Mouse (Mus musculus): ENCODE measurements around the gene Uqcc1. TPM values are rescaled to one million over a fixed set of nuclear protein-coding genes. Genes with fewer than 3 reads are reported as not detected.

Gene Uqcc1
- 100 to 1,000 TPM; 186 to 221 TPM for total RNA-seq (2021)
- long read RNA-seq, experiment 1, transcript Uqcc1-204 (10 exons, 2,633 nt), result major isoform, 321 of 352 reads
- long read RNA-seq, experiment 1, partial matches to known transcripts, result 10 of 352 reads
- long read RNA-seq, experiment 1, other reads (novel, unspliced or antisense), result 18 of 352 reads
- long read RNA-seq, experiment 2, transcript Uqcc1-204 (10 exons, 2,633 nt), result major isoform, 260 of 291 reads
- long read RNA-seq, experiment 2, partial matches to known transcripts, result 9 of 291 reads
- long read RNA-seq, experiment 2, other reads (novel, unspliced or antisense), result 18 of 291 reads

DNA sequence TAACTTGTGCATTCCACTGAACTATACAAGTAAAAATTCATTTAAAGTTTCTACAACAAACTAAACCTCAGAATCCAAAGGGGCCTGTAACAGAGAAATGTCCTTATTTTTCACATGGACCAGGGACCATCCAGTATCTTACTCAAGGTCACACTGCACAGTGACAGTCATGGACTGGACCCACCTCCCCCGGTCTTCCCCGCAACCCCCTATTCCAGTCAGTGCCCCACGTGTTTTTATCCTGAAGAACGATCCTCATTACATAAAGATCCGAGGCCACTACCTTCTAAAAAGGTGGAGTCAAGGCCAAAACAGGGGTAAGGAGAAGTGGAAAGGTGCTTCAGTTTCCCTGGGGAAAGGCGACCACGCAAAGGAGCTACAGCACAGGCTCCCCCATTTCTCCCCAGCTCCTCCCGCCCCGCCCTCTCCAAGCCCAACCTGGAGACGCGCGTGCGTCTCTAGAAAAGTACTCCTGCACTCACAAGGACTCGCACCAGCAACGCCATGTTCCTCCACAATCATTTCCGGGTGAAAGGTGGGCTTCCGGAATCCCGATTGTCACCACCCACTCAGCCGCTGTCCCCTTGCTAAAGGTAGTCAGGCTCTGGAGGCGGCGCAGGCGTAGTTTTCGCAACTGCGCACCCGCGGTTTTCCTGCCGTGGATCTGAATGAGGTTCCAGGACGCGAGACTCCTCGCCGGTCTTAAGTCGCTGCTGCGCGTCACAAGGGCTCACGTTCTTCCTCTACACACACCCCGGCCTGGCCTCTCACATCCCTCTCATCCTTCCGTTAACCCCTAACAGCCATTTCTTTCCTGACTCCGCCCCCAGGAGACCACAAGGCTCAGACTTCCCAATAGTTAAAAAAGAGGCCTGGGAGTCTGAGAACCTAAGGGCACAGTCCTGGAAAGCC, at the start of gene Uqcc1:
TSS of gene Uqcc1 (minus strand) at position 780 of the 912 bp plus-strand sequence.
- intact Hi-C loops (cut with DNase I), result no loop called here
- DNase-seq, result peak; percentile 85 to 94

DNA sequence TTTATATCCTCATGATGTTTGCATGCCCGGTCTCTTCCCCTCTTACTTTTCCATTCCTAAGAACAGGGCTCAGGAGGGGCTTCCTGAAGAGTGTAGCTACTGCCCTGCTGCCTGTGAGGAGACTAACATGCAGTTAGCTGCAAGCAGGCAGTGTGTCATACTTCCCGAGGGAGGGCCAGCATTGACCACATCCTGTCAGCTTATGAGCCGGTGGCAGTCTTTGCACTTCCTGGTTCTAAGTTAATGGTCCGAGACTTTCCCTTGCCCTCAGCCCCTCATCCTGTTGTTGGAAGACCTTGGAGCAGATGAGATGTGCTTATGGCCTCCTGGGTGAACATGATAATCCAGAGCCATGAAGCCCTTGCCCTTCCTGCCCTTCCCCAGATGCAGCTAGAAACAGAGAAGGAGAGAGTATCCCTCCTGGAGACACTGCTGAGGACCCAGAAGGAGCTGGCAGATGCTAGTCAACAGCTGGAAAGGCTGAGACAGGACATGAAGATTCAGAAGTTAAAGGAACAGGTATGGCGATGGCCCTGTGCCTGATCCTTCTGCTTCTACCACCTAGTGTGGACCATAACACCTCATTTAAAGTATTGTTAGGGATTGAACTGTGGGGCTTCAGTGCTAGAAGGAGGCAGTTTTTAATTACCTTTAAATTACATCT, 49.4 kb upstream of the Uqcc1 start:
- intact Hi-C loops (cut with DNase I), result no loop called here
- DNase-seq, result peak; percentile 38 to 46

DNA sequence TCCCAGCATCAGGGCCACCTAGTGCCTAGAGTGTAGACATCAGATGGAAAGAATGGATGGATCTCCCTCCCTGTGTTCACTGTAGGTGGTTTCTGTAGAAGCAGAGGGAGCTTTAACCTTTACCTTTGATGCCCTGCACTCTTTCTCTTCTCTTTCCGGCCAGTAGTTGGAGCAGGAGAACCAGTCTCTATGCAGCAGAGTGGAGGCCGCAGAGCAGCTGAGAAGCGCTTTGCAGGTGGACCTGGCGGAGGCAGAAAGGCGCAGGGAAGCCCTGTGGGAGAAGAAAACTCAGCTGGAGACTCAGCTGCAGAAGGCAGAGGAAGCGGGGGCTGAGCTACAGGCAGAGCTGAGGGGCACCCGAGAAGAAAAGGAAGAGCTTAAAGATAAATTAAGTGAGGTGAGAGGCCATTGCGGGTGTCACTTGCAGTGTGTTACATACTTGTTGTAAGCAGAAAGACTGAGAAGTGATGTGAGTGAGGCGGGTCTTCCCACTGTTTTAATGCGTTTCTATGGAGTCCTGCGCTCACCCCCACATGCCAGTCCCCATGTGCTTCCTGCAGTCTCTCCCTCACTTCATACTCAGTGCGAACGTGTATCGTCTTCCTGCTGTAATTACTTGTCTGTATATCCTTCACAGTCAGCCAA, 44.1 kb upstream of the Uqcc1 start:
- DNase-seq, result no peak
- intact Hi-C loops (cut with DNase I), result no loop called here

DNA sequence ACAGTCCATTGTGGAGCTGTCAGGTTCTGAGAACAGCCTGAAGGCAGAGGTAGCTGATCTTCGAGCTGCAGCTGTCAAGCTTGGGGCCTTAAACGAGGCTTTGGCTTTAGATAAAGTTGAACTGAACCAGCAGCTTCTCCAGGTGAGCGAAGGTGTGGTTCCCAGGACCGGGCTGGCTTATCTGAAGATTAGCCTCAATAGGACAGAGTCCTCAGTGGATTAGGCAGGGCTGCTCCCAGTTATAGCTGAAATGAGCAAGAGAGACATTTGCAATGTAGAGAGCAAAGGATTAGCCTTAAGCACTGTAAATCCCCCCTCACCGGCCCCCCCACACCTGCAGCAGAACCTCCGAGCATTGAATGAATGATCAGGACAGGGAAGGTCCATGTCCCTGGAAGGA, 43.2 kb upstream of the Uqcc1 start:
- no peak for DNase-seq
- intact Hi-C loops (cut with DNase I), result no loop called here

DNA sequence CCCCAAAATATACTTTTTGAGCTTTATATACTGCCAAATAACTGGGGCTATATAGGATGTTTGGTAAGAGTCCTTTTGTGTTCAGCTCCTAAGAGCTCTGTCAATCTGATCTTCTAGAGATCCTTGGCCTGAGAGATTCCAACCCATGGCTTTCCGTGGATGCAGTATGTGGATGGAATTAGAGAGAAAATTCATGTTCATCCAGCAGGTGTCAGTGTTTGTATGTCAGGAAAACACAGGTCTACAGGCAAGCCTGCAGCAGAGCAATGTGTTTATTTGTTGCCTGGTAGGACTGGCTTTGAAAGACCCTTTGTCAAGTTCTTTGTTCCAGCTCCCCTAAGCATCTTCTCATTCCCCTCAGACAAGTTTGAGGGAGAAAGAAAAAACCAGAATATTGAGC, 32.9 kb upstream of the Uqcc1 start:
- intact Hi-C loops (cut with DNase I), result loop anchor here (5.0 kb wide), 2 partner anchors 179 to 314 kb away; partner anchors contain the start of genes Nfs1 and Romo1
- DNase-seq, result peak in 1 of 2 experiments; percentile 43

DNA sequence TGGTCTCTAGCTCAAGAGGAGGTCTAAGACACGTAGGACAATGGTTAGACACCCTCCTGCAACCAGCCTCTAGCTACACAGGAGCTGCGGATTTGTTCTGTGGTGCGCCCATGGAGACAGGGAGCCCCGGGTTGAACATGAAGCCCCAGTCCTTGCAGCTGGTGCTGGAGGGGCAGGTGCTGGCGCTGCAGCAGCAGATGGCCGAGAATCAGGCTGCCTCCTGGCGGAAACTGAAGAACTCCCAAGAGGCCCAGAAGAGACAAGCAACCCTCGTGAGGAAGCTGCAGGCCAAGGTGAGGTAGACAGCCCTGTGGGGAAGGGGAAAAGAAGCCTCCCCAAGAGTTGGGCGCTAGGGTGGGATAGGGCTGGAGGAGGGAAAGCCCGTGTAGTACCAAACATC, 31.8 kb upstream of the Uqcc1 start:
- no peak for DNase-seq
- intact Hi-C loops (cut with DNase I), result loop anchor here (5.0 kb wide), 2 partner anchors 180 to 315 kb away; partner anchors contain the start of genes Nfs1 and Romo1

DNA sequence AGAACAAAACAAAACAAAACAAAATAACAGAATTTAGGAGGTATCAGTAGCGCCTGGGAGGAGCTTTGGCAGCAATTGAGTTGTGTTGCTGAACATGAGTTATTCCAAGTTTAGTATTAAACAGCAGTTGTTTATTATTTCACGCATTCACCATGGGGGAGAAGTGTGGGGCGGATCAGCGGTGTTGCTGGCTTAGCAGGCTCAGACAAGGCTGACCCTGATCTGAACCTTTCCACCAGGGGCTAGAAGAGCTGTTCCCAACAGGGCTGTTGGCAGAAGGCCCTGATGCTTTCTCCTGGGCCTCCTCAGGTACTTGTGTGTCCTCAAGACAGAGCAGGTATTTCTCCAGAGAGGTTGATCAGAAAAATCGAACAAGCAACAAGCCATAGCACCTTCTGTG, 29.9 kb upstream of the Uqcc1 start:
- DNase-seq, result no peak

DNA sequence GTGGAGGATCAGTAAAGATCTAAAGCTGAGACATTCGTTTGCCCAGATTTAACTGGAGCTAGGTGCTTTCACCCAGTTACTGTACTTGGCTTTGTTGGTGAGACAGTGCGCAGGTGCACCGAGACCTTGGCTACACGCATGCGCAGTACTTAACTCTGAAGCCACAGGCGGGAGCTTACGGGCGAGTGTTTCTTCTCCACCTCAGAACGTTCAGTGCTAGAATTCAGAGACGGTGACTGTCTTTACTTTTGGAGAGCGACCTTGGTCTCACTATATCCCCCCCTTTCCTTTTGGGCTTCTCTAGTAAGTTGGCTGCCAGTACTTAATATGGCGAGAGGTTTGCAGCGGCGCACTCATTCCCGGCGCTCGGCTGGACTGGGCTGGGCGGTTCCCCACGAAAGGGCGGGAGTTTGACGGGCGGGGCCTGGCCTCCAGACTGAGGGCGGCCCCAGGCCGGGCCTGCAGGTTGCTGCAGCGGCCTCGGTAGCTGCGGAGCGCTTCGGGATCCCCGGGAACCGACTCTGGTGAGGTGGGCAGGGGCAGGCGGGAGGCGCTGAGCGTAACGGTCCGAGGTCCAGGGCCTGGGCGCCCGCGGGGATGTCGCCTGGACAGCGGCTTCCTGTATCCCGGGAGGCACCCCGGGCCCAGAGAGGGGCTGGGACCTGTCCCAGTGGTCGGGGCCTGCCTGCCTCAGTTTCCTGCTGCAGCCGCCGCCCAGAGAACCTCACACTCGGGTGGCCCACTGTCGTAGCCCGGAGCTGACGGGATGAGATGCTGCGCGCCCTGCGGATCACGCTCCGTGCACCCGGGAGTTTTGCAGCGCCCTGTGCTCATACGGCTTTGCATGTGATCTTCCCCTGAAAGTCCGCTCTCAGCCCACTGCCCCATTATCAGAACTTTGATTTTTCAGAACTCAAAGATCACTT, 26.3 kb upstream of the Uqcc1 start, which contains the start of gene Cep250:
TSS of gene Cep250 (plus strand) at position 325 of the 926 bp plus-strand sequence.
- intact Hi-C loops (cut with DNase I), result no loop called here
- DNase-seq, result peak; percentile 91

More for the DNA sequence above, 29.9 kb upstream of the Uqcc1 start:
- intact Hi-C loops (cut with DNase I), result loop anchor here (5.0 kb wide), 2 partner anchors 182 to 317 kb away; partner anchors contain the start of genes Nfs1 and Romo1

DNA sequence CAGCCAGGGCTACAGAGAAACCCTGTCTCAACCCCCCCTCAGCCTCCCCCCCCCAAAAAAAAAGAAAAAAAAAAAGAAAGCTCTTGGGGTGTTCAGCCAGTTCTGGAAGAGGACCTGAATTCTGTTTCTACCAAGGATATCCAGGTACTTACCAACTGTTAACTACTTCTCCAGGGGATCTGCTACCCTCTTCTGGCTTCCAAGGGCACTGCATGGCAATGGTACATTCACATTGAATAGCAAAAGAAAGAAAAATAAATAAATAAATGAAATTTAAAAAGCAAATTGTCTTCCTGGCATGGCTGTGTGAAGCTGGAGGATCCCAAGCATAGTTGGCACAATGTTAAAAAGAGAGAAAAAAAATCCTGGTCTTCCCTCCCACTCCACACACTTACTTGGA, 21.9 kb upstream of the Uqcc1 start:
- peak; percentile 32 to 62 for DNase-seq
- intact Hi-C loops (cut with DNase I), result no loop called here

DNA sequence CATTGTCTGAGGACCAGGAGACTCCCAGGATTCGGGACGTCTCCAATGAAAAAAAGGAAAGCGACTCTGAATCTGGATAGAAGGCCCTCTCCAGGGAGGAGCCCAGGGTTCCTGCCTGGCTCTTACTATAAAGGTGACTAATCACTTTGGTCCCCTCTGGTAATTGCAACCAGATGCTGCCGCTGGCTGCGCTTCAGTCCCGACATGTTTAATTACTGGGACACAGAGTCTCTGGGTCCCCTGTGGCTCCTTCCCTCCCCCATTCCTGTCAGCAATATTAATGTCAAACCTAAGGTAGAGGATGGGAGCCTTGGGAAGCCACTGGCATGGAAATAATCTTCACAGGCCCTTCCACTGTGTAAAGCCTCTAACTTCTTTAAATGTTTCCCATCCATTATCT, 19.3 kb upstream of the Uqcc1 start:
- intact Hi-C loops (cut with DNase I), result loop anchor here (10.0 kb wide), 1 partner anchor 255 kb away; the partner anchor contains the start of gene Trpc4ap
- no peak for DNase-seq

DNA sequence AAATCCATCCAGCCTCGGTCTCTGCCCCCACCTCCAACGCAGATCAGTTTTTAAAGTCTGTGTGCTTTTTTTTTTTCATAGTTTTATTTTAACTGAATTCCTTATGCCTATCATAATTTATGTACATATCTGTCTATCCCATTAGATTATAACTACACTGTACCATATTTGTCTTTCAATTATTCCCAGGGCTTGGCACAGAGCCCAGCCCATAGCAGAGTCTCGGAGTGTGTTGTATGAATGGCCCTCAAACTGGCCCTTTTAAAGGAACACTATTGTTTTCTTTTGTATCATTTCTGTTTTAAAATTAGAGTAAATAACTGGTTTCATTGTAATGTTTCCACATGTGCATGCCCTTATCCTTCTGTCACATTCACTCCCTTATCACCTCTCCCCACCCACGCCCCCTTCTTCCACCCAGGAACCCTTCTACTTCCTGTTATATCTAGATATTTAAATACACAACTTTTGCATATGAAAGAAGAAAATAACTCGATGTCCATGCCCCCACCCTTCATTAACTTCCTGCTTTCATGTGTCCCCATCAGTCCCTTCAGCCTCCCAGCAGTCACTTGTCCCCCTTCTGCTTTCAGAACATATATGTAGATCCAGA, 17.4 kb upstream of the Uqcc1 start:
- intact Hi-C loops (cut with DNase I), result loop anchor here (10.0 kb wide), 1 partner anchor 253 kb away; the partner anchor contains the start of gene Trpc4ap
- no peak for DNase-seq

DNA sequence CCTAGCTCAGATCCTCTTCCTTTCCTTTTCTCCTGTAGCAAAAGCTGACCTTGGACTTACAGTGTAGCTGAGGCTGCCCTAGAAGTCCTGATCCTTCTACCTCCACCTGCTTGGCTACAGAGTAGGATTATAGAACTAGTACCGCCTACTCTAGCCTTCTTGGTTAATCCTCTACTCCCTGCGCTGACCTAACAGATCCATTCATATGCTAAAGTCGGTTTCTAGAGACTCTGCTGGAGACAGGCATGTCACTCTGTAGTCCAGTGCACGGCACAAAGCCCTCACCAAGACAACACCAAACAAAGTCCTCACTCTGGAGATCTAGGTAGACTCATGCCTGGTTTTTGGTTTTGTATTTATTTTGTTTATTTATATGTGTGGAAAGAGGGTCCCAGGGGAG, 16.4 kb upstream of the Uqcc1 start:
- DNase-seq, result no peak
- intact Hi-C loops (cut with DNase I), result loop anchor here (1.0 to 10.0 kb wide), 2 partner anchors 98 to 252 kb away; partner anchors contain the start of gene Trpc4ap

DNA sequence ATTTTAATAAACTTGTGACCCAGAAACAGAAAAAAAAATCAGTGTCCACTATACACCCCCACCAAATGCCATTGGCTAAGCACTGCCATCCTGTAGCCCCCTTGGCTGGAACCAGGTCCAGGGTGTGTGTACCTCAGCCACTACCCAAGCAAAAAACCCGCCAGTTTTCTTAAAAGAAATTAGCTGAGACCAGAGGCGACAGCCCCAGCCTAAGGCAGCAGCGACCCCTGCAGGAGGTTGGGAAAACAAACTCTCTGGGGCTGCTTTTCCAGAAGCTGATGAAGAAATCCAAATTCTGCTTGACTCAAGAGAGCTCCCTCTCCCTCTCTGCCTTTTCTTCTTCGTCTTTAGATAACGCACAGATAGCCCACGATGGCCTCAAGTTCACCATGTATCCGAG, 16.0 kb upstream of the Uqcc1 start:
- intact Hi-C loops (cut with DNase I), result loop anchor here (1.0 to 10.0 kb wide), 2 partner anchors 98 to 251 kb away; partner anchors contain the start of gene Trpc4ap
- DNase-seq, result peak; percentile 81 to 85

DNA sequence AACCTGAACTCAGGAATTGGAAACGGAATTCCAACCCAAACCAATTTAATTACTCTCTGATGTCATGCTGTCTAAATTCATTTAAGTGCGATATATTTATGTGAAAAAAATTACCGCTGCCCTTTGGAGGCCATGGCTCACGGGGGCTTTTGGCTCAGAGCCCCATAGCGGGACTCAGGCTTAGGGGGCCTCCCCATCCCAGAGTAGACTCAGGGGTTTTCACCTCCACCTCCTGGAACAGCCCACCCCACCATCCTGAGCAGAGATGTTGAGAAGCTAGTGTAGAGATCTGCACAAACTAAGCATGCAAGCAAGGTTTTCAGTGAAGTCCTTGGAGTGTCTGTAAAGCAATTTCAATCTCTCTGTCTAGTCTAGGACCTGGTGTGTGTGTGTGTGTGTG, 15.5 kb upstream of the Uqcc1 start:
- DNase-seq, result no peak
- intact Hi-C loops (cut with DNase I), result loop anchor here (10.0 kb wide), 1 partner anchor 251 kb away; the partner anchor contains the start of gene Trpc4ap

DNA sequence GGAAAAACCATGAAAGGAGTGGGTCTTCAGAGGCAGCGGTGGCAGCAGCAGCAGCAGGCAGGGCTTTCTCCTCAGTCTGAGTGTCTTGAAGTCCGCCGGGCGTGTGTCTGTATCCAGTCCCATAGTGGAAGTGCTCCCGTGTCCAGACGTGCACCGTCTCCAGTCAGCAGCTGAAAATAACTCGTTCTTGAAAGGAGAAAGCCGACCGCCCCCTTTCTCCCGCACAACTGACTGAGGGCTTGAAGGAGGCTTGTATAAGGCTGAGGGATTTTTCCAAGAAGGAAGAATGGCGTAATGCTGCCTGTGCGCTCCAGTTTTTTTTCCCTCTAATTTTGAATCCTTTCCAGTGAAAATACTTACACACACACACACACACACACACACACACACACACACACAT, 15.0 kb upstream of the Uqcc1 start, which contains the start of gene Gdf5:
TSS of gene Gdf5 (minus strand) at position 244 of the 400 bp plus-strand sequence.
- no peak for DNase-seq
- intact Hi-C loops (cut with DNase I), result loop anchor here (10.0 kb wide), 1 partner anchor 250 kb away; the partner anchor contains the start of gene Trpc4ap

DNA sequence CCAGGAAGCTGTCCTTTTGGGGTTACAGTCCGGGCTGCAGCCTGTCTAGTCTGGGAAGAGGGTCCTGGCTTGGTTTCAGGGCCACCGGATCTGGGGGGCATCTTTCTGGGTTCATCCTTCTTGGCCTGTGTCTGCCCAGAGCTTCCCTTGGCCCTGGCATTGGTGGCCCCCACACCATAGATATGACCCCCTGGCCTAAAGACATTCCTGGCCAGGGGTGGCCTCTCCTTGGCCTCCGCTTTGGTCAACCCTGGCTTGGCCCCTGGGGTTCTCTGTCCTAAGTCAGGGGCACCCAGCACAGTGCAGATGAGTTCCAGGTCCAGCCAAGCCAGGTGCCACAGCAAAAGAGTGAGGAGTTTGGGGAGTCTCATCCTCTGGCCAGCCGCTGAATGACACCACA, 14.6 kb upstream of the Uqcc1 start:
- intact Hi-C loops (cut with DNase I), result loop anchor here (10.0 kb wide), 1 partner anchor 250 kb away; the partner anchor contains the start of gene Trpc4ap
- DNase-seq, result no peak

DNA sequence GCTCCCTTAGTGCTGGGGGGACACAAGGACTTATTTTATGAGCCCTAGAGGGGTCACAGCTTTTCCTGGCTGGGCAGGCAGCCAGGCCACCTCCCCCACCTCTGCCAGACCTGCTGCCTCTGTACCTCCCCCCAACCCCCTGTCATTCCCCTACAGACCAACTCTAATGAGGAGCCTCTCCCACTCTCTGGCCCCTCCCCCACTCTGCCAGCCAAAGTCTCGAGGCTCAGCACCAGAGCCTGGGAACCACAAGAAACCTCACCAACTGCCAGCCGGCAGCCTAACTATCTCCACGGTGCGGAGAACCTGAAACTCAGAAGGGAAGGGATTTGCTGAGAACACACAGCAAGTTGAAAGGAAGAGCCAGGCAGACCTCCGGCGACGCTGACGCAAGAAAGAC, 13.4 kb upstream of the Uqcc1 start:
- DNase-seq, result no peak
- intact Hi-C loops (cut with DNase I), result loop anchor here (10.0 kb wide), 1 partner anchor 249 kb away; the partner anchor contains the start of gene Trpc4ap

Data from heart, postnatal 14 days (tissue).